Mouse (Mus musculus): ENCODE results near the gene Gfra4.

The Gfra4 gene

GRCm38 (mm10) chr2:131042988-131043387 lies at the start of gene Gfra4:
Gene Gfra4 (minus strand): TSS chr2:131043088.
- no peak for DNase-seq

- peak; percentile 12 to 13 for DNase-seq
Measured at GRCm38 (mm10) chr2:131090852-131091251, 48.0 kb upstream of the Gfra4 start.

- no peak for DNase-seq
Measured at GRCm38 (mm10) chr2:131089634-131090033, 46.7 kb upstream of the Gfra4 start.

- no peak for DNase-seq
Measured at GRCm38 (mm10) chr2:131088581-131088980, 45.7 kb upstream of the Gfra4 start.

- DNase-seq: no peak
Measured at GRCm38 (mm10) chr2:131086667-131087390, 43.9 kb upstream of the Gfra4 start, which contains the start of gene Siglec1. Gene Siglec1 (minus strand): TSS chr2:131086765.

- no peak for DNase-seq
Measured at GRCm38 (mm10) chr2:131084206-131084605, 41.3 kb upstream of the Gfra4 start.

- DNase-seq: no peak
Measured at GRCm38 (mm10) chr2:131080507-131080906, 37.6 kb upstream of the Gfra4 start.

GRCm38 (mm10) chr2:131072536-131072935 lies 29.6 kb upstream of the Gfra4 start:
- DNase-seq: no peak

- DNase-seq: peak in 1 of 2 experiments; percentile 13
Measured at GRCm38 (mm10) chr2:131067481-131067880, 24.6 kb upstream of the Gfra4 start.

GRCm38 (mm10) chr2:131066342-131066741 lies 23.5 kb upstream of the Gfra4 start:
- no peak for DNase-seq

GRCm38 (mm10) chr2:131063404-131063864 lies 20.5 kb upstream of the Gfra4 start, which contains the start of gene Adam33:
Gene Adam33 (minus strand): TSS chr2:131063814.
- DNase-seq: no peak

GRCm38 (mm10) chr2:131061607-131062006 lies 18.7 kb upstream of the Gfra4 start:
- DNase-seq: no peak

- DNase-seq: no peak
Measured at GRCm38 (mm10) chr2:131060784-131061183, 17.9 kb upstream of the Gfra4 start.

GRCm38 (mm10) chr2:131059781-131060540 lies 17.1 kb upstream of the Gfra4 start:
- DNase-seq: no peak

- peak; percentile 45 to 51 for DNase-seq
Measured at GRCm38 (mm10) chr2:131059377-131059776, 16.5 kb upstream of the Gfra4 start.

- DNase-seq: no peak
Measured at GRCm38 (mm10) chr2:131058672-131059071, 15.8 kb upstream of the Gfra4 start.

- DNase-seq: peak; percentile 12 to 23
Measured at GRCm38 (mm10) chr2:131056191-131056590, 13.3 kb upstream of the Gfra4 start.

GRCm38 (mm10) chr2:131055631-131056030 lies 12.7 kb upstream of the Gfra4 start:
- DNase-seq: peak; percentile 14 to 45

GRCm38 (mm10) chr2:131054646-131055264 lies 11.9 kb upstream of the Gfra4 start:
- no peak for DNase-seq

GRCm38 (mm10) chr2:131053851-131054645 lies 11.2 kb upstream of the Gfra4 start:
- no peak for DNase-seq

- no peak for DNase-seq
Measured at GRCm38 (mm10) chr2:131052862-131053418, 10.1 kb upstream of the Gfra4 start.

- no peak for DNase-seq
Measured at GRCm38 (mm10) chr2:131052043-131052442, 9.2 kb upstream of the Gfra4 start.

Data from kidney, adult 8-10 months (tissue).